Mouse (Mus musculus): ENCODE measurements around the gene Gm10681.
"Not testable (repeated sequence)": the region's sequence is repeated elsewhere in the genome, so short reads cannot be mapped to it uniquely, and the experiment has no call there.

The Gm10681 gene

DNA sequence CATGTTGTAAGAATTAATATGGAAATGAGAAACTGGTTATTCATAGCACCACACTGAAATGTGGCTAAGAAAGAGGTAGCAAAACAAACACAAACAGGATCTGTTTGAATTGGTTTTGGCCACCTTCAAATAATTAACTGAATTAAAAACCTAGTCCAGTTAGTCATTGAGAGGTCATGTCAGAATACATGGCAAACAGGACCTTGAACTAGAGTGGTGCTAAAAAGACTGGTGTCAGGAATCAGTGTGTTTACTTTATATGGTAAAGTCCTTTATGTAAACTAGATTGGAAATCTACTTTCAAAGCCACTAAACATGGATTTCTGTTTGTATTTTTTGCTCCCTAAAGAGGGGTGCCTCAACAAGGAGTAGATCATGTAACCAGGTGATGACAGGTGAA lies 63.6 kb downstream of the Gm10681 start:
- in situ Hi-C loops (cut with MboI; ENCODE audit: low pct_unique_long_range_greater_than_20kb in 1 of 2, low sequenced_read_pairs in 2 of 2, unreplicated experiment in 1 of 2): not testable (repeated sequence)

DNA sequence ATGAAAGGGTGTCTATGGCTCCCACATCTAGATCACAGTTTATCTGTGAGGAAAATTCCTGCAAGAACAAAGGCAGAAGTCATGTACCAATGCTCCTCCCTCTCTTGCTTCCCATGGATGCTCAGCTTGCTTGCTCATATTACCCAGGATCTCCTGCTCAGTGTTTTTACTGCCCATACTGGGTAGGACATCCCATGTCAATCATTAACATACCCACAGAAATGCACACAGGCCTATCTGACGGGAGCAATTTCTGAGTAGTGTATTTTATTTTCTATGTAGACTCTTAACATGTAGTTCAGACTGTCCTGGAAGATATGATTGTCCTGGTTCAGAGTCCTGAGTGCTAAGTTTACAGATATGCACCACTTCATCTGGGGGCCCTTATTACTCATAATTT lies 64.1 kb downstream of the Gm10681 start:
- in situ Hi-C loops (cut with MboI; ENCODE audit: low pct_unique_long_range_greater_than_20kb in 1 of 2, low sequenced_read_pairs in 2 of 2, unreplicated experiment in 1 of 2): not testable (repeated sequence)

DNA sequence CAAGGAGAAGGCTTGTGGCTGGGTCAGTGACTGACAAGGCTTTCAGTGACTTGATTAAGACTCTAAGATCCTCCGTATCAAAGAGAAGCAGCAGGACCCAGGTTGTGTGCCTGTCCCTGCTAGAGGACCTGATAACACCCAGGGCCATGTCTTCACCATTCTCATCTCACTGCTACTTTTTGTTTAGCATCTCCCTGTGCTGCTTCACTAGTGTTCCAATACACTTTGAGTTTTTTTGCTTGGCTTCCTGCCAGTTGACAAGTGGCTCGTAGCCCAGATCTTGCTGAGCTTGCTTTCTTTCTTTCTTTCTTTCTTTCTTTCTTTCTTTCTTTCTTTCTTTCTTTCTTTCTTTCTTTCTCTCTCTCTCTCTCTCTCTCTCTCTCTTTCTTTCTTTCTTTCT lies 65.8 kb downstream of the Gm10681 start:
- in situ Hi-C loops (cut with MboI; ENCODE audit: low pct_unique_long_range_greater_than_20kb in 1 of 2, low sequenced_read_pairs in 2 of 2, unreplicated experiment in 1 of 2): not testable (repeated sequence)

DNA sequence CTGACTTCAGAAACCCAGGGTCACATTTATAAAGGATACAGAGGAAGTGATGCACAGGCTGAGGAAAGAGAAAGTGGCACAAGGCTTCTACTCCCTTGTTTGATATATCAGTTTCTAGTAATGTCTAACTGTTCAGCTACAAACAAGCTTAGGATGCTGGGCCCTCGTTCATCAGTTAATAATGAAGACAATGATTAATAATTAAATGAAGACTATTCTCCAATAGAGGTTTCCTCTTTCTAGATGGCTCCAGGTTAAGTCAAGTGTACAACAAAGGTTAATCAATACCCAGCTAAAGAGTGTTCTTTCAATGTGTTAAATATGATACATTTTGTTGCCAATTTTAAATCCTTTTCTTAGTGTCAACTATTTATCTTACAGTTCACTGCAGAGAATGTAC lies 78.2 kb downstream of the Gm10681 start, which contains the start of gene Hsd3b4:
Gene Hsd3b4, minus strand, starts transcription at position 101 of the 400 bp plus-strand sequence.
- in situ Hi-C loops (cut with MboI; ENCODE audit: low pct_unique_long_range_greater_than_20kb in 1 of 2, low sequenced_read_pairs in 2 of 2, unreplicated experiment in 1 of 2): not testable (repeated sequence)

DNA sequence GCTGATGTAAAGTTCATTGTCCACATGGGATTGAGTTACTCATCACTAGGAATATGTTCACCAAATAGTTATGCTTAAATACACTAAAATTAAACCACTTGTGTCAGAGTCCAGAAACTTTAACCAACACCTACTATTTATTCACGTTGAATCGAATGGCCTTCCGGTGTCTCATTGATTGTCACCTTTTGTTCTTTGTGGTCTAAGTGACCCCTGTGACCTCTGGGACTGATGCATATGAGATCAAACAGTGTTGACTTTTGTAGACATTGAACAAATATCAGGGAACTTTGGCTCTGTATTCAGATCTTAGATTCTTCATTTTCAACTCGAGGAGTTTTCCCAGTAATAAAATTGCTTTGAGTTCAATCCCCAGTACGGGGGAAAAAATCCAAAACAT lies 81.4 kb downstream of the Gm10681 start:
- in situ Hi-C loops (cut with MboI; ENCODE audit: low pct_unique_long_range_greater_than_20kb in 1 of 2, low sequenced_read_pairs in 2 of 2, unreplicated experiment in 1 of 2): not testable (repeated sequence)
